ENCODE assay signal across 20 mouse cellular contexts in genomic region chr2:166702113-166702445, GRCm38 (mm10). TPM values are rescaled to one million over a fixed set of nuclear protein-coding genes. Genes with fewer than 3 reads are reported as not detected.
DNase-seq lines count a peak whose midpoint lies in the region; ATAC-seq lines count a peak whose summit lies in the region.
"Had no signal": no experiment of that assay in that cellular context is flagged by ENCODE, and none has a peak within 500 bp of the region (broad histone marks: within the 10 kb centered on the region; RNA-seq: fewer than 3 reads in every experiment).

No protein-coding gene starts in this region.

- DNase-seq in thymus, postnatal 0 days (ENCODE audit: low spot score), result peak; percentile 54
- DNase-seq in thymus, adult 18-20 months, result no peak
- peak; percentile 81 for DNase-seq in naive thymus-derived CD4-positive, alpha-beta T cell, adult 2 months (ENCODE audit: low read depth)
- no peak for DNase-seq in urinary bladder, postnatal 25 days (ENCODE audit: low spot score)
- DNase-seq in hindbrain, embryonic 10.5 days (ENCODE audit: low spot score), result no peak
- DNase-seq in midbrain, embryonic 11.5 days (ENCODE audit: low spot score, missing footprints), result no peak
- DNase-seq: cerebellum, adult 8-10 months; gastrocnemius, postnatal 14 days; heart, adult 2 months; kidney, adult 18-20 months; kidney, postnatal 10 days; right cerebral cortex, postnatal 25 days had no signal

- H3K27ac ChIP-seq in hindbrain, embryonic 10.5 days, result no peak overlapping the region
- H3K27ac ChIP-seq in midbrain, embryonic 11.5 days (ENCODE audit: low read depth, low read length), result no peak overlapping the region
- H3K27ac ChIP-seq: embryonic facial prominence, embryonic 10.5 days; forebrain, embryonic 13.5 days; heart, adult 2 months; hindbrain, postnatal 0 days; limb, embryonic 15.5 days; midbrain, embryonic 13.5 days; neural tube, embryonic 15.5 days had no signal

- no peak overlapping the region for H3K4me3 ChIP-seq in hindbrain, embryonic 10.5 days
- no peak overlapping the region for H3K4me3 ChIP-seq in midbrain, embryonic 11.5 days (ENCODE audit: low read depth, low read length)
- H3K4me3 ChIP-seq: embryonic facial prominence, embryonic 10.5 days; forebrain, embryonic 13.5 days; heart, adult 2 months; limb, embryonic 15.5 days; midbrain, embryonic 13.5 days; neural tube, embryonic 15.5 days had no signal

- H3K27me3 ChIP-seq in hindbrain, embryonic 10.5 days (ENCODE audit: insufficient read depth, poor library complexity, severe bottlenecking), result no peaks in the 10 kb centered on the region
- no peaks in the 10 kb centered on the region for H3K27me3 ChIP-seq in midbrain, embryonic 11.5 days (ENCODE audit: control insufficient read depth, insufficient read depth, low read length)
- H3K27me3 ChIP-seq: forebrain, embryonic 13.5 days; limb, embryonic 15.5 days; midbrain, embryonic 13.5 days; neural tube, embryonic 15.5 days had no signal

- H3K36me3 ChIP-seq in hindbrain, embryonic 10.5 days, result peaks cover 66% of the 10 kb centered on the region
- H3K36me3 ChIP-seq in midbrain, embryonic 11.5 days (ENCODE audit: control insufficient read depth, insufficient read depth, low read length), result no peaks in the 10 kb centered on the region

- H3K4me2 ChIP-seq in midbrain, embryonic 11.5 days, result no peak overlapping the region
- H3K4me2 ChIP-seq: forebrain, embryonic 13.5 days; limb, embryonic 15.5 days; midbrain, embryonic 13.5 days; neural tube, embryonic 15.5 days had no signal

- no peak overlapping the region for H3K9ac ChIP-seq in midbrain, embryonic 11.5 days (ENCODE audit: low read length)
- H3K9ac ChIP-seq: forebrain, embryonic 13.5 days; limb, embryonic 15.5 days; midbrain, embryonic 13.5 days; neural tube, embryonic 15.5 days had no signal

- 95% methylated on average over 2 of the region's 2 CpGs for WGBS in hindbrain, embryonic 10.5 days
- WGBS in midbrain, embryonic 11.5 days, result 98% methylated on average over 2 of the region's 2 CpGs

- ATAC-seq in inflammation-experienced regulatory T-cells, adult 6 months, result peak; percentile 37
- no peak for ATAC-seq in midbrain, embryonic 11.5 days (ENCODE audit: low FRiP score)
- ATAC-seq: forebrain, embryonic 13.5 days; hindbrain, postnatal 0 days; lung, postnatal 0 days; midbrain, embryonic 13.5 days had no signal

- peaks cover 7% of the 10 kb centered on the region; the same call in 1 of the 2 replicates for H3K9me3 ChIP-seq in hindbrain, embryonic 10.5 days
- H3K9me3 ChIP-seq in midbrain, embryonic 11.5 days (ENCODE audit: control insufficient read depth, low read length), result no peaks in the 10 kb centered on the region
- H3K9me3 ChIP-seq: forebrain, embryonic 13.5 days; limb, embryonic 15.5 days; midbrain, embryonic 13.5 days; neural tube, embryonic 15.5 days had no signal

- H3K4me1 ChIP-seq in hindbrain, embryonic 10.5 days (replicated peaks), result peaks cover 54% of the 10 kb centered on the region
- H3K4me1 ChIP-seq in midbrain, embryonic 11.5 days (ENCODE audit: control insufficient read depth, insufficient read depth, low read length), result no peaks in the 10 kb centered on the region

RNA-seq across cellular contexts. Expression of gene Prex1, which starts 11.6 kb away (rescaled TPM):
- polyA plus RNA-seq in thymus, postnatal 0 days (2015; fragmentation: Nextera tagmentation; extraction: Ambion mirVana), result 41.9 and 49.8 TPM in 2 replicates
- 10 to 100 TPM; 31.3 to 54.8 (median 31.8) TPM for polyA plus RNA-seq in inflammation-experienced regulatory T-cells, adult 6 months (2017; shearing (Covaris generic))
- 36.8 and 44.1 TPM in 2 replicates for polyA plus RNA-seq in hindbrain, embryonic 10.5 days (2016; fragmentation: Nextera tagmentation; extraction: Ambion mirVana)
- 16.5 and 19.8 TPM in 2 replicates for polyA plus RNA-seq in midbrain, embryonic 11.5 days (2014; fragmentation: Nextera tagmentation; extraction: Ambion mirVana)

Comparison
In these comparisons a context has a peak if more than half of its experiments do, and no peak if none do; other contexts are left out.
1. DNase-seq: peak in thymus, postnatal 0 days (single experiment) and naive thymus-derived CD4-positive, alpha-beta T cell, adult 2 months (single experiment); none in thymus, adult 18-20 months (0 of 2), urinary bladder, postnatal 25 days (single experiment), hindbrain, embryonic 10.5 days (single experiment) and midbrain, embryonic 11.5 days (single experiment).